Mouse (Mus musculus) neural tube, embryonic 15.5 days (tissue): ENCODE results near the gene Ebf1. TPM values are rescaled to one million over a fixed set of nuclear protein-coding genes. Genes with fewer than 3 reads are reported as not detected.

Experiments
- ATAC-seq: fragments of 200-750 bp; cut with Nextera tagmentation; 2 replicates; pipeline ENCODE4 v1.8.0; 2017; ENCODE audit warnings: mild to moderate bottlenecking, moderate TSS enrichment, moderate library complexity; ENCODE audit not compliant: low FRiP score
- H3K27ac ChIP-seq: fragments of 300-500 bp; sonication (generic); replicated peaks from 2 replicates; pipeline ENCODE4 v1.5.1; 2015; ENCODE audit warnings: mild to moderate bottlenecking, inconsistent platforms
- H3K27me3 ChIP-seq: fragments of 300-500 bp; sonication (generic); replicated peaks from 2 replicates; pipeline ENCODE4 v1.6.1; 2015; ENCODE audit warnings: inconsistent platforms
- H3K36me3 ChIP-seq: fragments of 300-500 bp; sonication (generic); 2 replicates; pipeline ENCODE4 v1.6.1; 2015; ENCODE audit warnings: inconsistent platforms
- H3K4me1 ChIP-seq: fragments of 300-500 bp; sonication (generic); 2 replicates; pipeline ENCODE4 v1.6.1; 2015; ENCODE audit warnings: inconsistent platforms
- H3K4me2 ChIP-seq: fragments of 300-500 bp; sonication (generic); 2 replicates; pipeline ENCODE4 v1.6.1; 2015; ENCODE audit warnings: inconsistent platforms, mild to moderate bottlenecking, moderate library complexity
- H3K4me3 ChIP-seq: fragments of 300-500 bp; sonication (generic); replicated peaks from 2 replicates; pipeline ENCODE4 v1.5.1; 2015; ENCODE audit warnings: mild to moderate bottlenecking, inconsistent platforms
- H3K9ac ChIP-seq: fragments of 300-500 bp; sonication (generic); replicated peaks from 2 replicates; pipeline ENCODE4 v1.6.1; 2015; ENCODE audit warnings: mild to moderate bottlenecking, inconsistent platforms
- H3K9me3 ChIP-seq: fragments of 300-500 bp; sonication (generic); replicated peaks from 2 replicates; pipeline ENCODE4 v1.6.1; 2016; ENCODE audit warnings: inconsistent platforms
- WGBS: fragments of 180-500 bp; shearing (Covaris S2); methylation state at CpG from one replicate; pipeline ENCODE4 v1.1.7; 2015; ENCODE audit warnings: mixed read lengths; 5-methylcytosine and 5-hydroxymethylcytosine counted together
- polyA plus RNA-seq: library from polyadenylated mRNA; unstranded; fragments of >200 nt; fragmentation: Nextera tagmentation; extraction: Ambion mirVana; gene quantifications from 2 replicates; pipeline ENCODE4 v1.2.1, GENCODE M21; 2015

Gene Ebf1
- polyA plus RNA-seq, 1 experiment from 2014 or later: 168 TPM

- Histone ChIP-seq H3K9ac (no peak overlapping the region), H3K27me3 (no peaks in the 10 kb centered on the region), H3K4me1 (peaks cover 25% of the 10 kb centered on the region), H3K36me3 (no peaks in the 10 kb centered on the region), H3K9me3 (no peaks in the 10 kb centered on the region), H3K4me3 (no peak overlapping the region), H3K27ac (no peak overlapping the region), H3K4me2 (no peak overlapping the region)
- WGBS: 82% methylated on average over 3 of the region's 3 CpGs
- no peak for ATAC-seq
These were observed 178.7 kb downstream of the Ebf1 start for GRCm38 (mm10) chr11:44795767-44796166.

- no peak for ATAC-seq
These were observed 181.2 kb downstream of the Ebf1 start for GRCm38 (mm10) chr11:44798270-44798669.

GRCm38 (mm10) chr11:44804046-44804445, 186.9 kb downstream of the Ebf1 start:
- Histone ChIP-seq H3K36me3 (no peaks in the 10 kb centered on the region), H3K9me3 (no peaks in the 10 kb centered on the region), H3K27me3 (no peaks in the 10 kb centered on the region), H3K4me1 (peaks cover 41% of the 10 kb centered on the region), H3K4me2 (no peak overlapping the region), H3K9ac (no peak overlapping the region), H3K27ac (no peak overlapping the region), H3K4me3 (no peak overlapping the region)
- no peak for ATAC-seq
- WGBS: 80% methylated on average over 7 of the region's 7 CpGs

More at GRCm38 (mm10) chr11:44798270-44798669, 181.2 kb downstream of the Ebf1 start:
- Histone ChIP-seq H3K27ac (no peak overlapping the region), H3K9me3 (no peaks in the 10 kb centered on the region), H3K4me2 (no peak overlapping the region), H3K9ac (no peak overlapping the region), H3K4me3 (no peak overlapping the region), H3K27me3 (no peaks in the 10 kb centered on the region), H3K4me1 (peaks cover 30% of the 10 kb centered on the region), H3K36me3 (no peaks in the 10 kb centered on the region)
- 25% methylated on average over 3 of the region's 3 CpGs for WGBS

GRCm38 (mm10) chr11:44806589-44806988, 189.5 kb downstream of the Ebf1 start:
- H3K9me3 ChIP-seq: no peaks in the 10 kb centered on the region
- ATAC-seq: peak; percentile 58; the same call in 1 of the 2 replicates
- H3K27me3 ChIP-seq: no peaks in the 10 kb centered on the region
- H3K4me1 ChIP-seq: peaks cover 29% of the 10 kb centered on the region
- H3K4me3 ChIP-seq: no peak overlapping the region
- WGBS: 5% methylated on average over 11 of the region's 11 CpGs
- no peaks in the 10 kb centered on the region for H3K36me3 ChIP-seq
- no peak overlapping the region for H3K9ac ChIP-seq
- peak overlapping the region; percentile 41 for H3K4me2 ChIP-seq
- peak overlapping the region; percentile 19; the same call in 1 of the 2 replicates for H3K27ac ChIP-seq

GRCm38 (mm10) chr11:44808855-44809546, 191.9 kb downstream of the Ebf1 start:
- Histone ChIP-seq H3K36me3 (no peaks in the 10 kb centered on the region), H3K9me3 (no peaks in the 10 kb centered on the region), H3K27me3 (no peaks in the 10 kb centered on the region), H3K4me2 (no peak overlapping the region), H3K9ac (no peak overlapping the region), H3K27ac (no peak overlapping the region), H3K4me1 (peaks cover 46% of the 10 kb centered on the region), H3K4me3 (no peak overlapping the region)
- 82% methylated on average over 4 of the region's 4 CpGs for WGBS
- no peak for ATAC-seq

GRCm38 (mm10) chr11:44811007-44811406, 193.9 kb downstream of the Ebf1 start:
- Histone ChIP-seq H3K9ac (no peak overlapping the region), H3K27ac (no peak overlapping the region), H3K4me1 (peaks cover 50% of the 10 kb centered on the region), H3K36me3 (no peaks in the 10 kb centered on the region), H3K4me2 (no peak overlapping the region), H3K4me3 (no peak overlapping the region), H3K9me3 (no peaks in the 10 kb centered on the region), H3K27me3 (no peaks in the 10 kb centered on the region)
- 65% methylated on average over 6 of the region's 6 CpGs for WGBS
- ATAC-seq: no peak

GRCm38 (mm10) chr11:44812193-44812746, 195.2 kb downstream of the Ebf1 start:
- Histone ChIP-seq H3K4me1 (peaks cover 43% of the 10 kb centered on the region), H3K9ac (no peak overlapping the region), H3K27ac (no peak overlapping the region), H3K27me3 (no peaks in the 10 kb centered on the region), H3K4me3 (no peak overlapping the region), H3K4me2 (no peak overlapping the region), H3K9me3 (no peaks in the 10 kb centered on the region), H3K36me3 (no peaks in the 10 kb centered on the region)
- ATAC-seq: no peak
- WGBS: 95% methylated on average over 5 of the region's 5 CpGs

GRCm38 (mm10) chr11:44813534-44813933, 196.4 kb downstream of the Ebf1 start:
- no peak for ATAC-seq
- Histone ChIP-seq H3K4me2 (no peak overlapping the region), H3K27me3 (no peaks in the 10 kb centered on the region), H3K4me1 (peaks cover 43% of the 10 kb centered on the region), H3K9ac (no peak overlapping the region), H3K4me3 (no peak overlapping the region), H3K27ac (0 out of 2 replicates have a peak overlapping the region, but pooled peaks have one; percentile 4), H3K36me3 (no peaks in the 10 kb centered on the region), H3K9me3 (no peaks in the 10 kb centered on the region)
- 27% methylated on average over 7 of the region's 7 CpGs for WGBS

GRCm38 (mm10) chr11:44814847-44815246, 197.7 kb downstream of the Ebf1 start:
- H3K4me2 ChIP-seq: no peak overlapping the region
- H3K9me3 ChIP-seq: no peaks in the 10 kb centered on the region
- H3K27ac ChIP-seq: no peak overlapping the region
- 71% methylated on average over 5 of the region's 5 CpGs for WGBS
- no peak overlapping the region for H3K4me3 ChIP-seq
- peaks cover 34% of the 10 kb centered on the region for H3K4me1 ChIP-seq
- H3K27me3 ChIP-seq: no peaks in the 10 kb centered on the region
- no peak for ATAC-seq
- no peaks in the 10 kb centered on the region for H3K36me3 ChIP-seq
- no peak overlapping the region for H3K9ac ChIP-seq

GRCm38 (mm10) chr11:44815991-44816390, 198.9 kb downstream of the Ebf1 start:
- ATAC-seq: no peak
- Histone ChIP-seq H3K4me3 (no peak overlapping the region), H3K4me1 (peaks cover 39% of the 10 kb centered on the region)

GRCm38 (mm10) chr11:44822312-44822711, 205.2 kb downstream of the Ebf1 start:
- H3K9me3 ChIP-seq: no peaks in the 10 kb centered on the region
- no peaks in the 10 kb centered on the region for H3K36me3 ChIP-seq
- no peak overlapping the region for H3K4me2 ChIP-seq
- no peak overlapping the region for H3K4me3 ChIP-seq
- H3K9ac ChIP-seq: no peak overlapping the region
- H3K27me3 ChIP-seq: no peaks in the 10 kb centered on the region
- no peak for ATAC-seq
- no peak overlapping the region for H3K27ac ChIP-seq
- peaks cover 15% of the 10 kb centered on the region for H3K4me1 ChIP-seq

More at GRCm38 (mm10) chr11:44815991-44816390, 198.9 kb downstream of the Ebf1 start:
- WGBS: 70% methylated on average over 4 of the region's 4 CpGs
- no peaks in the 10 kb centered on the region for H3K36me3 ChIP-seq
- H3K9me3 ChIP-seq: no peaks in the 10 kb centered on the region
- no peak overlapping the region for H3K27ac ChIP-seq
- no peak overlapping the region for H3K4me2 ChIP-seq
- H3K27me3 ChIP-seq: no peaks in the 10 kb centered on the region
- no peak overlapping the region for H3K9ac ChIP-seq

GRCm38 (mm10) chr11:44832227-44832939, 215.3 kb downstream of the Ebf1 start:
- whole genome bisulfite sequencing: 9% methylated on average over 14 of the region's 14 CpGs
- peaks cover 40% of the 10 kb centered on the region for H3K4me1 ChIP-seq
- H3K27me3 ChIP-seq: no peaks in the 10 kb centered on the region
- H3K4me3 ChIP-seq: peak overlapping the region; percentile 5; the same call in 1 of the 2 replicates
- peak overlapping the region; percentile 38 for H3K9ac ChIP-seq
- H3K9me3 ChIP-seq: no peaks in the 10 kb centered on the region
- ATAC-seq: peak; percentile 50; the same call in 1 of the 2 replicates
- H3K4me2 ChIP-seq: peak overlapping the region; percentile 48
- H3K27ac ChIP-seq: peak overlapping the region; percentile 76
- no peaks in the 10 kb centered on the region for H3K36me3 ChIP-seq
